Mouse (Mus musculus) brain, embryonic 14.5 days (tissue): ENCODE results near the gene Ttc38.

ENCODE experiments used
- CTCF ChIP-seq: fragments of 200-500 bp; IDR thresholded peaks from 2 replicates; pipeline ENCODE4 v1.5.1; 2012; ENCODE audit warnings: inconsistent platforms, mild to moderate bottlenecking, moderate library complexity, borderline replicate concordance; ENCODE audit not compliant: insufficient read depth, insufficient read length; ENCODE audit errors: extremely low read depth
- POLR2A ChIP-seq: fragments of 200-500 bp; IDR thresholded peaks from 2 replicates; pipeline ENCODE4 v1.6.1; 2012; ENCODE audit warnings: mild to moderate bottlenecking, inconsistent platforms, borderline replicate concordance; ENCODE audit not compliant: poor library complexity, insufficient read depth, insufficient read length, severe bottlenecking; ENCODE audit errors: extremely low read depth

GRCm38 (mm10) chr15:85845071-85845470 is 13.0 kb downstream of the Ttc38 start:
- no peak for TF ChIP-seq POLR2A
- TF ChIP-seq CTCF, result no peak
